Mouse (Mus musculus): Measurements from ENCODE around the gene Akap6. TPM values are rescaled to one million over a fixed set of nuclear protein-coding genes. Genes with fewer than 3 reads are reported as not detected.

Gene Akap6
- polyA plus RNA-seq, 1 experiment from 2014 or later = 1.2 TPM

- ATAC-seq (ENCODE audit: low FRiP score, low read depth) = no peak
- Histone ChIP-seq H3K9ac (no peak overlapping the region), H3K36me3 (no peaks in the 10 kb centered on the region), H3K27ac (no peak overlapping the region), H3K4me2 (replicated peaks) (no peak overlapping the region), H3K4me1 (no peaks in the 10 kb centered on the region), H3K4me3 (no peak overlapping the region), H3K27me3 (no peaks in the 10 kb centered on the region), H3K9me3 (0 out of 2 replicates have a peak, but pooled peaks cover 2% of the 10 kb centered on the region)
- WGBS = 76% methylated on average over 11 of the region's 11 CpGs
These were observed 447.4 kb downstream of the Akap6 start for GRCm38 (mm10) chr12:53146460-53147050.

- no peak overlapping the region for H3K4me3 ChIP-seq
- 83% methylated on average over 11 of the region's 11 CpGs for WGBS
- no peak overlapping the region for H3K4me2 ChIP-seq (replicated peaks)
These were observed 448.5 kb downstream of the Akap6 start for GRCm38 (mm10) chr12:53147696-53148095.

GRCm38 (mm10) chr12:53168189-53169003 is 469.2 kb downstream of the Akap6 start:
- Histone ChIP-seq H3K27ac (no peak overlapping the region), H3K27me3 (no peaks in the 10 kb centered on the region), H3K9me3 (no peaks in the 10 kb centered on the region), H3K36me3 (no peaks in the 10 kb centered on the region), H3K4me3 (no peak overlapping the region), H3K4me1 (no peaks in the 10 kb centered on the region), H3K9ac (no peak overlapping the region), H3K4me2 (replicated peaks) (no peak overlapping the region)
- 87% methylated on average over 8 of the region's 8 CpGs for WGBS
- ATAC-seq (ENCODE audit: low FRiP score, low read depth) = no peak

More at GRCm38 (mm10) chr12:53147696-53148095, 448.5 kb downstream of the Akap6 start:
- H3K36me3 ChIP-seq = no peaks in the 10 kb centered on the region
- no peak overlapping the region for H3K9ac ChIP-seq
- no peaks in the 10 kb centered on the region for H3K4me1 ChIP-seq
- H3K27me3 ChIP-seq = no peaks in the 10 kb centered on the region
- H3K27ac ChIP-seq = no peak overlapping the region
- 0 out of 2 replicates have a peak, but pooled peaks cover 2% of the 10 kb centered on the region for H3K9me3 ChIP-seq
- no peak for ATAC-seq (ENCODE audit: low FRiP score, low read depth)

GRCm38 (mm10) chr12:53191435-53191834 is 492.3 kb downstream of the Akap6 start:
- no peak for ATAC-seq (ENCODE audit: low FRiP score, low read depth)
- H3K4me2 ChIP-seq (replicated peaks) = no peak overlapping the region
- H3K4me3 ChIP-seq = no peak overlapping the region
- H3K4me1 ChIP-seq = peaks cover 14% of the 10 kb centered on the region
- 88% methylated on average over 7 of the region's 7 CpGs for WGBS
- H3K9me3 ChIP-seq = no peaks in the 10 kb centered on the region
- H3K27ac ChIP-seq = no peak overlapping the region
- H3K36me3 ChIP-seq = no peaks in the 10 kb centered on the region
- peaks cover 16% of the 10 kb centered on the region for H3K27me3 ChIP-seq
- H3K9ac ChIP-seq = no peak overlapping the region

DNA sequence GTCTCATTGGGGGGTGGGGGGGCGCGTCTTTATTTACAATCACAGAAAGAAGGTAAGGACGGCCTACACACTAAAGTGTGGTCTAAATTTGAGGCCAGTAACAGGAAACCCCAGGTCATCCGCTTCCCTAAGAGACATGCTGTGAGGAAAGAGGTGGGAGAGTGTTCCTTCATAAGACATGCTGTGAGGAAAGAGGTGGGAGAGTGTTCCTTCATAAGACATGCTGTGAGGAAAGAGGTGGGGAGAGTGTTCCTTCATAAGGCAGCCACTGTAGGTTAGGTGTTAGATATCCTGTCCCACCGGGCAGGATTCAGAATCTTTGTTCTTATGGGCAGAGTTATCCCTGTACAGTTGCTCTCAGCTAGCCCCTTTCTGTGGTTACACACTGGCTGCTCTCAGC is 494.5 kb downstream of the Akap6 start:
- peaks cover 12% of the 10 kb centered on the region for H3K4me1 ChIP-seq
- peaks cover 16% of the 10 kb centered on the region for H3K27me3 ChIP-seq
- no peak overlapping the region for H3K4me3 ChIP-seq
- H3K27ac ChIP-seq = no peak overlapping the region
- no peaks in the 10 kb centered on the region for H3K36me3 ChIP-seq
- no peak overlapping the region for H3K9ac ChIP-seq
- ATAC-seq (ENCODE audit: low FRiP score, low read depth) = no peak
- H3K4me2 ChIP-seq (replicated peaks) = no peak overlapping the region
- no peaks in the 10 kb centered on the region for H3K9me3 ChIP-seq
- WGBS = 40% methylated on average over 5 of the region's 5 CpGs

Other genes starting within 250 kb of the Akap6 start
- 49.4 and 54.8 TPM in 2 replicates for gene Arhgap5, start 195.4 kb upstream of the Akap6 start, polyA plus RNA-seq (2015; fragmentation: Nextera tagmentation; extraction: Ambion mirVana)

Data from limb, embryonic 13.5 days (tissue).